Mouse (Mus musculus) megakaryocyte, embryonic 14.5 days (primary cell): ENCODE measurements around the gene Upk1a. TPM values are rescaled to one million over a fixed set of nuclear protein-coding genes. Genes with fewer than 3 reads are reported as not detected.

ENCODE experiments used
- H3K27me3 ChIP-seq: replicated peaks from 2 replicates; pipeline ENCODE3; 2012; ENCODE audit warnings: inconsistent platforms
- H3K36me3 ChIP-seq: replicated peaks from 2 replicates; pipeline ENCODE3; 2012; ENCODE audit warnings: low read length, inconsistent platforms, mixed read lengths
- H3K4me1 ChIP-seq: 2 replicates; pipeline ENCODE4 v1.6.1; 2012; ENCODE audit warnings: inconsistent platforms
- H3K4me3 ChIP-seq: replicated peaks from 2 replicates; pipeline ENCODE3; 2012; ENCODE audit warnings: moderate library complexity, mild to moderate bottlenecking, inconsistent platforms
- H3K9me3 ChIP-seq: 2 replicates; pipeline ENCODE4 v1.6.1; 2012; ENCODE audit warnings: inconsistent platforms
- FLI1 ChIP-seq: IDR thresholded peaks from 2 replicates; pipeline ENCODE4 v1.6.1; 2012; ENCODE audit warnings: low read length, inconsistent platforms, mixed read lengths
- GATA1 ChIP-seq: IDR thresholded peaks from 3 replicates; pipeline ENCODE4 v1.6.1; 2012; ENCODE audit warnings: mixed read lengths, low read length, inconsistent platforms, borderline replicate concordance
- polyA plus RNA-seq: library from polyadenylated mRNA; stranded (reverse); fragments of >175 nt; gene quantifications from 2 replicates; pipeline ENCODE4 v1.2.3, GENCODE M21; 2012; ENCODE audit warnings: low replicate concordance; ENCODE audit not compliant: insufficient read depth

Gene Upk1a
- polyA plus RNA-seq, 1 experiment, result 1.2 TPM

- no peaks in the 10 kb centered on the region for H3K9me3 ChIP-seq
- no peak overlapping the region for H3K4me3 ChIP-seq
- peaks cover 13% of the 10 kb centered on the region for H3K27me3 ChIP-seq
- H3K4me1 ChIP-seq, result peaks cover 54% of the 10 kb centered on the region
- H3K36me3 ChIP-seq, result peaks cover 6% of the 10 kb centered on the region
- TF ChIP-seq FLI1 (no peak), GATA1 (no peak)
These were observed 21.1 kb downstream of the Upk1a start for GRCm38 (mm10) chr7:30591605-30591951.

DNA sequence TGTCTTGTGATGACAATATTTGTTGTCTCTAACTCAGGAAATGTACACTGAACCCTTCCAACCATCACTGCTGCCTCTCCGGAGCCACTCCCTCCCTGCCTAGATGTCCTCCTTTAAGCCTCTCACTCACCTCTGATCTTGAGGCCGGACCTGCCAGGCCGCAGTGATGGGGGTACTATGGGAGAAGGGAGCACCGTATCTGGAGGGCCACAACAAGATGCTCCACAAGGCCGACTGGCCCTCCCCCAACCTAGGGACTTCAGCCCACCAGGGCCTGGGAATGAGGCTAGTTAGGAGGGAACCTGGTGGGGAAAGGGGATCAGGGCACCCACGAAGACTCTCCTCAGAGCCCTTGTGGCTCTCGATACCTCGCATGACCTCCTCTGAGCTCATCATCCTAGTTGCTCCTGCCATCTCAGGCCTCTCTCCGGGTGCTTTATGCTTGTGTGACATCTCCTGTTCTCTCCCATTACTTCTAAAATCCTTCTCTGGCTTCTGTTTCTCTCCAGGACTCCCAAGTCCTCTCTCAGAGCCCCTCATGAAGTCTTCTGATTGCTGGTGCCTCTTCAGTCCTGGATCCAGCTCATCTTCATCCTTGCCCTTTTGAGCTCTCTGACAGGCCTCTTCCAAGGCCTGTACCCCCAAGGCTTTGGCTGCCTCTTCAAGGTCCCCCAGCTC is 21.6 kb downstream of the Upk1a start:
- Histone ChIP-seq H3K27me3 (peaks cover 13% of the 10 kb centered on the region), H3K4me1 (peaks cover 59% of the 10 kb centered on the region), H3K36me3 (peaks cover 11% of the 10 kb centered on the region), H3K4me3 (no peak overlapping the region), H3K9me3 (no peaks in the 10 kb centered on the region)
- TF ChIP-seq FLI1, result no peak
- no peak for TF ChIP-seq GATA1

DNA sequence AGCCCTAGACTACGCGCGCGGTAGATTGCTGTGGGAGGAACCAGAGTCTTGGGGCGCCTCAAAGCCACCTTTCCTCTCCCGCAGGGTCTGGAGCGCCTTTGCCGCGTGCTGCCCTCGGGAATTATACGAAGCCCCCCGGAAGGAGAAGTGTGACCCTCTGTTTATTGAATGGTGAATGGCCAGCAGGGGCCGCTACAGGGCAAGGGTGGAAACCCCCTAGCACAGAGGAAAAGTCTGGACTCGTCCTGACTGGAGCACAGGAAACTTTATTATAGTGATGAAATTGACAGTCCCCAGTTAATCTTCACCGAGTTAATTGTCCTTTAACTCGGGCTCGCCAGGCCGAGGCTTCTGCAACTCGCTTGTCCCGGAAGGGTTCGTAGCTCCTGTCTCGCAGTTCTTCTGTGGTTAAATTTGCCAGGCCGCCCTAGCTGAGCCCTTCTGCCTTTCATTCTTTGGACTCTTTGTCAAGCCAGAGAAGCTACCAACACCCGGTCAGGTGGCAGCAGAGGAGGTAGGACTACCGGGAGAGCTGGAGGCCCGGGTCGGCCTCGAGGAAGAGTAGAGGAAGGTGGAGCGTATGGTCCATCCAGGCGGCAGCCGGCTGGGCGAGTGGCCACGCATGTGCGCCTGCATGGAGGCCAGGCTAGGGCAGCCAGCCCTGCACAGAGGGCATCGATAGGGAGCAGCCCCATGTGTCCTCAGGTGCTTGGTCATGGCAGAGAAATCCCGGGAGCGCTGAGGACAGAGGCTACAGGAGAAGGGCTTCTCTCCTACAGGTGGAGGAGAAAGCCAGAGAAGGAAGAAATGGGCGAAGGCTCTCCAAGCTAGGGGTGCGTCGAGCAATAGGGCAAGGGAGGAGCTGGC is 23.0 kb downstream of the Upk1a start:
- Histone ChIP-seq H3K9me3 (no peaks in the 10 kb centered on the region), H3K4me3 (peak overlapping the region; percentile 99), H3K36me3 (peaks cover 25% of the 10 kb centered on the region), H3K4me1 (peaks cover 68% of the 10 kb centered on the region), H3K27me3 (peaks cover 4% of the 10 kb centered on the region)
- TF ChIP-seq FLI1 (no peak), GATA1 (no peak)

GRCm38 (mm10) chr7:30588676-30589434 is 23.8 kb downstream of the Upk1a start, which contains the start of gene Kmt2b:
TSS of gene Kmt2b (minus strand) at chr7:30588726.
- Histone ChIP-seq H3K9me3 (no peaks in the 10 kb centered on the region), H3K27me3 (peaks cover 2% of the 10 kb centered on the region), H3K4me3 (peak within 1 kb of the TSS; percentile 99), H3K4me1 (peaks cover 66% of the 10 kb centered on the region), H3K36me3 (peaks cover 33% of the 10 kb centered on the region)
- TF ChIP-seq GATA1 (no peak), FLI1 (no peak)

DNA sequence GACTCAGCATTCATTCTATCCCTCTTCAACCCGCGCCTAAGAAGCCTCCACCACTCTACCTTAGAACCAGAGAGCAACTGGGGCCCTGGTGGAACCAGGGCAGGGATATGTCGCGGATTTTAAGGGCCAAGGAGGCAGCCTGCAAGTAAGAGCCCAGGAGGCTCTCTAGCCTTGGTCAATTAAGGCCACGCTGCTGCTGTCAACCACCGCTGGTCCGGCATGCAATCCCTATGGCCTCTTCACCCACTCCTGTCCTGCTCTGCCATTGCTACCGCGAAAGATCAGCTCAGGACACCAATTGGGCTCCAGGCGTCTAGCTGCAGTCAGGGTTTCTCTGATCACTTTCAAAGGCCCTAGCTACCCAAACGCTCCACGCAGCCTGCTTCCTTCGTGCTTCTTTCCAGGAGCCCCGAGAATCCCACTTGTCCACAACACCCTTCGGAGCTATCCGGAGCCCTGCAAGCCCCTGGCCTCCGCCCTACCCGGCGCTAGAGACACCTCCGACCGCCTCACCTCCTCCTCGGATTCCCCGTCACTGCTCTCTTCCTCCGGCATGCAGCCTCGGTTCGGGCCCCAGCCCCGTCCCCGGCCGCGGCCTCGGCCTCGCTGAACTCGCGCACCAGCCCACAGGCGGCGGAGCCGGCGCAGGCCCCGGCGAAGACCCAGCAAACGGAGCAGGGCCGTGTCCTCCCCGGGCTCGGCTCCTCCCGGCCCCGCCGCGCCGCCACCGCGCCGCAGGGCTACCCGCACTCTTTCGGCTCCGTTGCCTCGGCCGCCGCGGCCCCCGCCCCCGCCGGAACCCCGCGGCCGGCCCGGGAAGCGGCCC is 24.6 kb downstream of the Upk1a start:
- Histone ChIP-seq H3K36me3 (peaks cover 41% of the 10 kb centered on the region), H3K4me1 (peaks cover 64% of the 10 kb centered on the region), H3K9me3 (no peaks in the 10 kb centered on the region), H3K4me3 (peak overlapping the region; percentile 99), H3K27me3 (peaks cover 2% of the 10 kb centered on the region)
- TF ChIP-seq FLI1 (no peak), GATA1 (no peak)

GRCm38 (mm10) chr7:30586455-30587020 is 26.1 kb downstream of the Upk1a start:
- TF ChIP-seq FLI1, result no peak
- TF ChIP-seq GATA1, result no peak
- Histone ChIP-seq H3K36me3 (peaks cover 57% of the 10 kb centered on the region), H3K4me3 (peak overlapping the region; percentile 99), H3K27me3 (no peaks in the 10 kb centered on the region), H3K4me1 (peaks cover 56% of the 10 kb centered on the region), H3K9me3 (no peaks in the 10 kb centered on the region)

GRCm38 (mm10) chr7:30585170-30585569 is 27.5 kb downstream of the Upk1a start:
- TF ChIP-seq GATA1, result no peak
- TF ChIP-seq FLI1, result no peak

DNA sequence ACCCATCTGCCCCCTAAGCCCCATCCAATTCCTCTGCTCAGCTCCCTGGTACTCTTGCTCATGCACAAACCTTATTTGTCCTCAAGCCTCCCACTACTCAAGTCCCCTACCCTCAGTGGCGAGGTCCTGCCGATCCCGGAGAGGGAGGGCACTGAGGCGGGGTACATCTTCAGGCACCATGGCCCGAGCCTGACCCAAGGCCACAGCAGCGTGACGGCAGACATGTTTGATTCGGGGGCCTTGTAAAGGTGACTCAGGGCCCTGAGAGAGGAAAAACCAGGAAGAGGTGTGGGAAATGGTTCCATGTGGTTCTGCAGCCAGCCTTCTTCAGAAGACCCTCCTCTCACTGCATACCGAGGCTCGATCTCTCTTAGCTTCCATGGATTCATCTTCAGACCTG is 28.3 kb downstream of the Upk1a start:
- TF ChIP-seq FLI1 (no peak), GATA1 (no peak)
- Histone ChIP-seq H3K27me3 (no peaks in the 10 kb centered on the region), H3K9me3 (no peaks in the 10 kb centered on the region), H3K4me1 (peaks cover 41% of the 10 kb centered on the region), H3K36me3 (peaks cover 78% of the 10 kb centered on the region), H3K4me3 (no peak overlapping the region)

More at GRCm38 (mm10) chr7:30585170-30585569, 27.5 kb downstream of the Upk1a start:
- Histone ChIP-seq H3K27me3 (no peaks in the 10 kb centered on the region), H3K36me3 (peaks cover 69% of the 10 kb centered on the region), H3K4me3 (no peak overlapping the region), H3K4me1 (peaks cover 49% of the 10 kb centered on the region), H3K9me3 (no peaks in the 10 kb centered on the region)

DNA sequence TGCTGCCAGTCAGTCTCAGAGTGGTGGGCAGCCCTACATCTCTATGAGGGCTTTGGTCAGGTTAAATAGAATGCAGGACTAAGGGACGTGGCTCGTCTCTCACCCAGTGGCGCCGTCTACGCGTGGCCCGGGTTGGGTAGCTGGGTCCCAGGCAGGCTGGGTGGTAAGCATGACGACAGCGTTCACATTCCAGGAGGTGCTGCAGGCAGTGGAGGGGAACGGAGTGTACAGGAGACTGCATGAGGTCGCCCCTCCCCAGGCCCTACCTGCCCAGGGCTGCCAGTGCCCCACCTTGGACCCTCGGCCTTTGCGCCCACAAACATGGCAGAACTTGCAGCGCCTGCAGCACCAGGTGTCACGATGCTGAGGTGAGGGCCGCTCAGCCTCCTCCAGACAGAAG is 31.1 kb downstream of the Upk1a start:
- H3K4me1 ChIP-seq, result peaks cover 31% of the 10 kb centered on the region
- H3K9me3 ChIP-seq, result no peaks in the 10 kb centered on the region
- no peak overlapping the region for H3K4me3 ChIP-seq
- peaks cover 99% of the 10 kb centered on the region for H3K36me3 ChIP-seq
- H3K27me3 ChIP-seq, result no peaks in the 10 kb centered on the region
- TF ChIP-seq GATA1 (no peak), FLI1 (no peak)
